Mouse (Mus musculus): ENCODE measurements at regions not wholly inside any gene's neighbourhood (a gene's known extent, or its start where the extent isn't known, plus 50 kb on each side); places are given as distances from the start of the nearest gene placed in this dataset.

GRCm38 (mm10) chr14:105391430-105391829 lies 133.1 kb downstream of the Ndfip2 start:
- dilution Hi-C loops (cut with MboI; ENCODE audit: extremely low pct_ligation_motif_present, extremely low pct_unique_long_range_greater_than_20kb, low sequenced_read_pairs) = no loop called here

GRCm38 (mm10) chr14:105385119-105385518 lies 126.7 kb downstream of the Ndfip2 start:
- dilution Hi-C loops (cut with MboI; ENCODE audit: extremely low pct_ligation_motif_present, extremely low pct_unique_long_range_greater_than_20kb, low sequenced_read_pairs) = no loop called here
- in situ Hi-C loops (cut with MboI; ENCODE audit: low pct_ligation_motif_present, low pct_unique_long_range_greater_than_20kb, low sequenced_read_pairs) = no loop called here
- H3K4me2 ChIP-seq (ENCODE audit: insufficient read depth, low read depth, poor library complexity, severe bottlenecking) = no peak overlapping the region

More at GRCm38 (mm10) chr14:105391430-105391829, 133.1 kb downstream of the Ndfip2 start:
- Histone ChIP-seq H3K9ac (ENCODE audit: insufficient read depth, low read depth) (no peak overlapping the region), H3K4me3 (replicated peaks in 1 of 3; ENCODE audit: low read depth in 2 of 3, low read length in 2 of 3, poor library complexity in 1 of 3) (no peak overlapping the region), H3K79me2 (replicated peaks; ENCODE audit: control insufficient read depth, extremely low read depth, insufficient read depth, poor library complexity, severe bottlenecking) (no peaks in the 10 kb centered on the region), H3K27ac (ENCODE audit: insufficient read depth, low read depth) (no peak overlapping the region), H3K9me3 (replicated peaks; ENCODE audit: low read length) (peaks cover 11% of the 10 kb centered on the region), H3K4me1 (ENCODE audit: control insufficient read depth in 1 of 2, insufficient read depth in 2 of 2) (no peaks in the 10 kb centered on the region), H3K27me3 (replicated peaks) (no peaks in the 10 kb centered on the region), H3K4me2 (ENCODE audit: insufficient read depth, low read depth, poor library complexity, severe bottlenecking) (no peak overlapping the region), H3K36me3 (replicated peaks in 1 of 2; ENCODE audit: control insufficient read depth in 1 of 2, insufficient read depth in 1 of 2, low read length in 1 of 2) (no peaks in the 10 kb centered on the region)
- in situ Hi-C loops (cut with MboI; ENCODE audit: low pct_ligation_motif_present, low pct_unique_long_range_greater_than_20kb, low sequenced_read_pairs) = no loop called here
- TF ChIP-seq CTCF (conservative IDR thresholded peaks at IDR 0.05 in 1 of 2, IDR thresholded peaks at IDR 0.05 in 1 of 2; ENCODE audit: low read depth in 2 of 2, low read length in 2 of 2) (no peak), JUN (IDR thresholded peaks at IDR 0.05; ENCODE audit: insufficient read depth, low read depth, low read length) (no peak), USF1 (IDR thresholded peaks at IDR 0.05; ENCODE audit: low read depth, low read length) (no peak), POLR2A (IDR thresholded peaks at IDR 0.05; ENCODE audit: low read depth, low read length) (no peak), ELF1 (IDR thresholded peaks at IDR 0.05; ENCODE audit: low read depth, low read length) (no peak), PAX5 (IDR thresholded peaks at IDR 0.05; ENCODE audit: low read length) (no peak), MAZ (IDR thresholded peaks at IDR 0.05; ENCODE audit: low read depth, low read length) (no peak), NELFE (IDR thresholded peaks at IDR 0.05; ENCODE audit: low read depth, low read length) (no peak), MEF2A (IDR thresholded peaks at IDR 0.05; ENCODE audit: borderline replicate concordance, low read depth, low read length) (no peak), CHD1 (IDR thresholded peaks at IDR 0.05; ENCODE audit: low read depth, low read length) (no peak), JUND (conservative IDR thresholded peaks at IDR 0.05; ENCODE audit: low read depth, low read length) (no peak), MYC (IDR thresholded peaks at IDR 0.05; ENCODE audit: low read depth, low read length) (no peak), IRF4 (IDR thresholded peaks at IDR 0.05; ENCODE audit: low read depth, low read length) (no peak)
- no peak for DNase-seq (ENCODE audit: extremely low read depth)

More at GRCm38 (mm10) chr14:105385119-105385518, 126.7 kb downstream of the Ndfip2 start:
- Histone ChIP-seq H3K9me3 (replicated peaks; ENCODE audit: low read length) (peaks cover under 1% of the 10 kb centered on the region), H3K79me2 (replicated peaks; ENCODE audit: control insufficient read depth, extremely low read depth, insufficient read depth, poor library complexity, severe bottlenecking) (no peaks in the 10 kb centered on the region), H3K36me3 (replicated peaks in 1 of 2; ENCODE audit: control insufficient read depth in 1 of 2, insufficient read depth in 1 of 2, low read length in 1 of 2) (no peaks in the 10 kb centered on the region), H3K27me3 (replicated peaks) (no peaks in the 10 kb centered on the region), H3K4me1 (ENCODE audit: control insufficient read depth in 1 of 2, insufficient read depth in 2 of 2) (no peaks in the 10 kb centered on the region), H3K9ac (ENCODE audit: insufficient read depth, low read depth) (no peak overlapping the region), H3K27ac (ENCODE audit: insufficient read depth, low read depth) (no peak overlapping the region), H3K4me3 (replicated peaks in 1 of 3; ENCODE audit: low read depth in 2 of 3, low read length in 2 of 3, poor library complexity in 1 of 3) (no peak overlapping the region)
- no peak for TF ChIP-seq UBTF (IDR thresholded peaks at IDR 0.05; ENCODE audit: low read depth, low read length)
- no peak for TF ChIP-seq NELFE (IDR thresholded peaks at IDR 0.05; ENCODE audit: low read depth, low read length)
- TF ChIP-seq ZMIZ1 (IDR thresholded peaks at IDR 0.05; ENCODE audit: low read depth, low read length) = no peak
- no peak for TF ChIP-seq MYC (IDR thresholded peaks at IDR 0.05; ENCODE audit: low read depth, low read length)
- TF ChIP-seq TCF12 (IDR thresholded peaks at IDR 0.05; ENCODE audit: low read depth, low read length) = no peak
- no peak for TF ChIP-seq JUND (conservative IDR thresholded peaks at IDR 0.05; ENCODE audit: low read depth, low read length)
- TF ChIP-seq ZNF384 (IDR thresholded peaks at IDR 0.05; ENCODE audit: low read depth, low read length) = no peak
- no peak for TF ChIP-seq MAFK (IDR thresholded peaks at IDR 0.05; ENCODE audit: insufficient replicate concordance, low read length)
- TF ChIP-seq USF2 (conservative IDR thresholded peaks at IDR 0.05; ENCODE audit: low read depth, low read length) = no peak
- TF ChIP-seq ETS1 (conservative IDR thresholded peaks at IDR 0.05; ENCODE audit: low read depth, low read length) = no peak
- TF ChIP-seq POLR2A (IDR thresholded peaks at IDR 0.05; ENCODE audit: low read depth, low read length) = no peak
- TF ChIP-seq KAT2A (IDR thresholded peaks at IDR 0.05; ENCODE audit: insufficient replicate concordance, low read length) = no peak
- no peak for TF ChIP-seq MEF2A (IDR thresholded peaks at IDR 0.05; ENCODE audit: borderline replicate concordance, low read depth, low read length)
- TF ChIP-seq USF1 (IDR thresholded peaks at IDR 0.05; ENCODE audit: low read depth, low read length) = no peak
- no peak for DNase-seq (ENCODE audit: extremely low read depth)

Measured in CH12.LX (cell line).